Mouse (Mus musculus) liver, postnatal 0 days (tissue): ENCODE results near the gene Dtd1. TPM values are rescaled to one million over a fixed set of nuclear protein-coding genes. Genes with fewer than 3 reads are reported as not detected.

Experiments
- ATAC-seq: fragments of 200-750 bp; cut with Nextera tagmentation; 2 replicates; pipeline ENCODE4 v1.8.0; 2017; ENCODE audit warnings: mild to moderate bottlenecking, moderate library complexity
- DNase-seq: peaks from one replicate; pipeline ENCODE4 v3.0.0-alpha.2; 2016
- H3K27ac ChIP-seq: fragments of 300-500 bp; sonication (generic); 2 replicates; pipeline ENCODE4 v1.5.1; 2014; ENCODE audit warnings: antibody characterized with exemption, moderate library complexity, mild to moderate bottlenecking, low read depth
- H3K27me3 ChIP-seq: fragments of 300-500 bp; sonication (generic); 2 replicates; pipeline ENCODE4 v1.6.1; 2014; ENCODE audit warnings: low read length, control low read depth, mixed read lengths; ENCODE audit not compliant: insufficient read depth
- H3K36me3 ChIP-seq: fragments of 300-500 bp; sonication (generic); replicated peaks from 2 replicates; pipeline ENCODE4 v1.6.1; 2014; ENCODE audit warnings: mild to moderate bottlenecking, control low read depth, low read length, moderate library complexity, mixed read lengths; ENCODE audit not compliant: insufficient read depth
- H3K4me1 ChIP-seq: fragments of 300-500 bp; sonication (generic); 2 replicates; pipeline ENCODE4 v1.6.1; 2014; ENCODE audit warnings: antibody characterized with exemption, mild to moderate bottlenecking, control low read depth; ENCODE audit not compliant: insufficient read depth
- H3K4me2 ChIP-seq: fragments of 300-500 bp; sonication (generic); 2 replicates; pipeline ENCODE4 v1.6.1; 2014; ENCODE audit warnings: low read depth, mild to moderate bottlenecking, low read length, moderate library complexity, mixed read lengths
- H3K4me3 ChIP-seq: fragments of 300-500 bp; sonication (generic); 2 replicates; pipeline ENCODE4 v1.5.1; 2014; ENCODE audit warnings: low read depth, low read length
- H3K9ac ChIP-seq: fragments of 300-500 bp; sonication (generic); replicated peaks from 2 replicates; pipeline ENCODE4 v1.6.1; 2014; ENCODE audit warnings: mild to moderate bottlenecking, moderate library complexity
- H3K9me3 ChIP-seq: fragments of 300-500 bp; sonication (generic); 2 replicates; pipeline ENCODE4 v1.6.1; 2016; ENCODE audit warnings: mild to moderate bottlenecking, control low read depth, low read length, mixed read lengths
- CTCF ChIP-seq: sonication (generic); IDR thresholded peaks from 2 replicates; pipeline ENCODE4 v1.5.1; 2016; ENCODE audit warnings: antibody characterized with exemption, low read depth
- EP300 ChIP-seq: IDR thresholded peaks from 2 replicates; pipeline ENCODE4 v1.6.1; 2016; ENCODE audit warnings: antibody characterized with exemption, low read depth, mild to moderate bottlenecking
- WGBS: fragments of 180-500 bp; shearing (Covaris S2); extraction: QIAGEN DNeasy Blood & Tissue Kit; methylation state at CpG from one replicate; pipeline ENCODE4 v1.1.7; 2014; ENCODE audit not compliant: insufficient replicate concordance; 5-methylcytosine and 5-hydroxymethylcytosine counted together
- polyA plus RNA-seq: library from polyadenylated mRNA; unstranded; fragments of >200 nt; fragmentation: Nextera tagmentation; extraction: Ambion mirVana; gene quantifications from 2 replicates; pipeline ENCODE4 v1.2.1, GENCODE M21; 2015

The Dtd1 gene
- polyA plus RNA-seq, 1 experiment from 2014 or later = 17.1 TPM

GRCm38 (mm10) chr2:144647151-144647550 is 47.5 kb downstream of the Dtd1 start:
- TF ChIP-seq CTCF = no peak
- no peak for TF ChIP-seq EP300
- 81% methylated on average over 4 of the region's 4 CpGs for WGBS
- Histone ChIP-seq H3K4me2 (no peak overlapping the region), H3K4me1 (no peaks in the 10 kb centered on the region), H3K9me3 (no peaks in the 10 kb centered on the region), H3K27me3 (no peaks in the 10 kb centered on the region), H3K36me3 (no peaks in the 10 kb centered on the region), H3K9ac (no peak overlapping the region), H3K4me3 (no peak overlapping the region), H3K27ac (no peak overlapping the region)
- ATAC-seq = no peak
- DNase-seq = no peak

DNA sequence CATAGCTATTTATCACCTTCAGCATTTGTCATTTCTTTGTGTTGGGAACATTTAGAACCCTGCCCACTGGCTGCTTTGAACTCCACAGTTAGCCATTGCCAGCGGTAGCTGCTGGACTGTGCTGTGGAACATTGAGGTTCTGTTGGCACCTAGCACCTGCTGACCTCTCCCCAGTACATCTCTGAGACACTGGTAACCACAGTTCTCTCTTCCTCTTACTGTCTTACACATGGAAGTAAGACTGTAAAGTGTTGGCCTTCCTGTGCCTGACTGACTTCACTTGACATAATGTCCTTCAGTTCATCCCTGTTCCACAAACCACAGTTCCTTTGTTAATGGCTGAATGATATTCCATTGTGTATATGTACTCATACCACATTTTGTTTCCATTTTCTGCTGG is 50.3 kb downstream of the Dtd1 start:
- no peak overlapping the region for H3K9ac ChIP-seq
- H3K27ac ChIP-seq = no peak overlapping the region
- WGBS = 73% methylated on average over 1 of the region's 1 CpGs
- TF ChIP-seq EP300 (no peak), CTCF (no peak)
- DNase-seq (no peak), ATAC-seq (no peak)
- no peaks in the 10 kb centered on the region for H3K9me3 ChIP-seq
- H3K36me3 ChIP-seq = no peaks in the 10 kb centered on the region
- no peaks in the 10 kb centered on the region for H3K4me1 ChIP-seq
- H3K4me3 ChIP-seq = no peak overlapping the region
- H3K4me2 ChIP-seq = no peak overlapping the region
- no peaks in the 10 kb centered on the region for H3K27me3 ChIP-seq

- Histone ChIP-seq H3K36me3 (no peaks in the 10 kb centered on the region), H3K27me3 (no peaks in the 10 kb centered on the region), H3K4me3 (no peak overlapping the region), H3K9me3 (no peaks in the 10 kb centered on the region), H3K9ac (no peak overlapping the region), H3K4me1 (no peaks in the 10 kb centered on the region), H3K27ac (no peak overlapping the region), H3K4me2 (no peak overlapping the region)
- DNase-seq = no peak
- WGBS = 85% methylated on average over 4 of the region's 4 CpGs
- no peak for ATAC-seq
- no peak for TF ChIP-seq CTCF
- TF ChIP-seq EP300 = no peak
These were observed 53.1 kb downstream of the Dtd1 start for GRCm38 (mm10) chr2:144652841-144653240.

DNA sequence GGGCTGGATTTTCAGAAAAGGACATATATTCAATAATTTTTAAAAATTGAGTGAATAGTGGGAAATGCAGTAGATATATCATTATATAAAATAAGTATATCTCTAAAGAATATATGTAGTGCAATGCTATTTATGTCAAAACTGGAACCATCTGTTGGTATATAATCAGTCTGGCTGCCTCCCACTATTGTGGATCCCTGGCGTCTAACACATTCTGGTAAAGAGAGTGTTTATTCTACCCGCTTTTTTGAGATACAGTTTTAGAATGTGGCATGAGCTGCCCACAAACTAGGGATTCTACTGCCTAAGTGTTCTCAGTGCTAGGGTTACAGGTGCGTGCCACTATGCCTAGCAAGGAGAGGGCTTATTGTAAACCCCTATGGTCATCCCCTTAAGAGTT is 55.6 kb downstream of the Dtd1 start:
- TF ChIP-seq CTCF (no peak), EP300 (no peak)
- ATAC-seq (no peak), DNase-seq (no peak)
- 85% methylated on average over 3 of the region's 3 CpGs for whole genome bisulfite sequencing
- no peak overlapping the region for H3K4me3 ChIP-seq
- H3K4me1 ChIP-seq = no peaks in the 10 kb centered on the region
- no peaks in the 10 kb centered on the region for H3K27me3 ChIP-seq
- no peak overlapping the region for H3K4me2 ChIP-seq
- no peak overlapping the region for H3K27ac ChIP-seq
- H3K36me3 ChIP-seq = no peaks in the 10 kb centered on the region
- H3K9me3 ChIP-seq = no peaks in the 10 kb centered on the region
- H3K9ac ChIP-seq = no peak overlapping the region

GRCm38 (mm10) chr2:144668507-144668906 is 68.8 kb downstream of the Dtd1 start:
- Histone ChIP-seq H3K27me3 (no peaks in the 10 kb centered on the region), H3K9ac (no peak overlapping the region), H3K36me3 (no peaks in the 10 kb centered on the region), H3K9me3 (0 out of 2 replicates have a peak, but pooled peaks cover 2% of the 10 kb centered on the region), H3K4me1 (no peaks in the 10 kb centered on the region), H3K27ac (no peak overlapping the region), H3K4me2 (no peak overlapping the region), H3K4me3 (no peak overlapping the region)
- TF ChIP-seq CTCF = no peak
- no peak for TF ChIP-seq EP300
- ATAC-seq (no peak), DNase-seq (no peak)
- WGBS = 75% methylated on average over 4 of the region's 4 CpGs

DNA sequence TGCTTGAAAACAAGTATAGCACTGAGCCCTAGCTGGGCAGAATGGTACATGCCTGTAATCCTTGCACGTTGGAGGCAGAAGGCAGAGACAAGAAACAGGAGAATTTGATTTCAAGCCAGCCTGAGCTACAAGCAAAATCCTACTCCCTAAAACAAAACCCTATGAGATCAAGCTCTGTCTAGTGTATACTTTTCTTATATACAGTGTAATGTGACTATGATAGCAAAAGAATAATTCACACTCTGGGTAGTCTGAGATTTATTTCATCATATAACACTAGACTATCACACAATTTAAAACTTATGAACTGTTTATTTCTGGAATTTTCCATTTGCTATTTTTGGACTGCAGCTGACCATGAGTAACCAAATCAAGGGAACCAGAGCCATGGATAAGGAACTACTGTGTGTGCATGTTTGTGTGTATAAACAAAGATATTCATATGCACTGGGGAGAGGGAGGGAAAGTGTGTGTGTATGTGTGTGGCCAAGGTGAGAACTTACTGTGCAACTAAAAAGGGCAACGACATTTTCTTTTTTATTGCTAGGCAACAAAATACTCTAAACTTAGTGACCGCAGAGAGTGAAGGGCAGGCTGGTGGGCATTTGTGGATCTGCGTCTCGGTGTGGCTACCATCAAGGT is 70.7 kb downstream of the Dtd1 start:
- Histone ChIP-seq H3K9ac (no peak overlapping the region), H3K9me3 (0 out of 2 replicates have a peak, but pooled peaks cover 2% of the 10 kb centered on the region), H3K4me1 (no peaks in the 10 kb centered on the region), H3K4me2 (no peak overlapping the region), H3K4me3 (no peak overlapping the region), H3K36me3 (no peaks in the 10 kb centered on the region), H3K27me3 (no peaks in the 10 kb centered on the region), H3K27ac (no peak overlapping the region)
- TF ChIP-seq EP300 = no peak
- TF ChIP-seq CTCF = no peak
- ATAC-seq (no peak), DNase-seq (no peak)
- 80% methylated on average over 5 of the region's 5 CpGs for WGBS
